Mouse (Mus musculus): Measurements from ENCODE around the gene C1qtnf6. TPM values are rescaled to one million over a fixed set of nuclear protein-coding genes. Genes with fewer than 3 reads are reported as not detected.

C1qtnf6 gene
- polyA plus RNA-seq, 1 experiment from 2014 or later, result 42.0 TPM

DNA sequence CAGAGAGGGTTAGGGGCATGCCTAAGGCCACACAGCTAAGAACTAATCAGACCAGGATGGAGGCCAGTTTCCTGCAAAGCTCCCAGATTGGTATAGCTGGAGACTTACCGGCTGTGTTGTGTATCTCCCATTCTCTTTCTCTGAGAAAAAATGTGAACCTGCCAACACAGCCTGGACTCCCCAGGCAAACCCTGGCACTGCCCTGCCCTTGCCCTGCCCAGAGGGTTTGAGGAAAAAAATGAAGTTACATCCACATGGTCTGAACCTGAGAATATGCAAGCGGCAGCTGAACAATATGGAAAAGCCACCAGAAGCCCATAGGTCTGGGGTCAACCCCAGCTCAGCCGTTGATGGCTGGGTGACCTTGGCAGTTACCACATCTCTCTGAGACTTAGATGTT lies 42.0 kb downstream of the C1qtnf6 start:
- no peak overlapping the region for H3K4me3 ChIP-seq (ENCODE audit: low read depth, low read length)
- H3K27ac ChIP-seq (ENCODE audit: low read length), result no peak overlapping the region

GRCm38 (mm10) chr15:78487066-78487465 lies 44.1 kb downstream of the C1qtnf6 start:
- 73% methylated on average over 4 of the region's 4 CpGs for WGBS
- no peaks in the 10 kb centered on the region for H3K36me3 ChIP-seq (ENCODE audit: control insufficient read depth, insufficient read depth, low read length)
- no peak overlapping the region for H3K4me3 ChIP-seq (ENCODE audit: low read depth, low read length)
- H3K4me1 ChIP-seq (ENCODE audit: control insufficient read depth, insufficient read depth, low read length), result no peaks in the 10 kb centered on the region
- no peak for ATAC-seq (ENCODE audit: insufficient number of reproducible peaks, insufficient read depth, low FRiP score, low read depth)
- no peak overlapping the region for H3K4me2 ChIP-seq (replicated peaks; ENCODE audit: low read depth, low read length)
- no peak overlapping the region for H3K27ac ChIP-seq (ENCODE audit: low read length)
- no peaks in the 10 kb centered on the region for H3K9me3 ChIP-seq (ENCODE audit: control insufficient read depth, low read depth, low read length)
- H3K9ac ChIP-seq (replicated peaks; ENCODE audit: low read depth, low read length), result no peak overlapping the region
- H3K27me3 ChIP-seq (ENCODE audit: control insufficient read depth, insufficient read depth, low read length), result no peaks in the 10 kb centered on the region

More for the DNA sequence above, 42.0 kb downstream of the C1qtnf6 start:
- WGBS, result 84% methylated on average over 3 of the region's 3 CpGs
- H3K4me1 ChIP-seq (ENCODE audit: control insufficient read depth, insufficient read depth, low read length), result no peaks in the 10 kb centered on the region
- no peak for ATAC-seq (ENCODE audit: insufficient number of reproducible peaks, insufficient read depth, low FRiP score, low read depth)
- no peak overlapping the region for H3K4me2 ChIP-seq (replicated peaks; ENCODE audit: low read depth, low read length)
- no peaks in the 10 kb centered on the region for H3K27me3 ChIP-seq (ENCODE audit: control insufficient read depth, insufficient read depth, low read length)
- no peak overlapping the region for H3K9ac ChIP-seq (replicated peaks; ENCODE audit: low read depth, low read length)
- H3K9me3 ChIP-seq (ENCODE audit: control insufficient read depth, low read depth, low read length), result no peaks in the 10 kb centered on the region
- H3K36me3 ChIP-seq (ENCODE audit: control insufficient read depth, insufficient read depth, low read length), result no peaks in the 10 kb centered on the region

- Histone ChIP-seq H3K27me3 (ENCODE audit: control insufficient read depth, insufficient read depth, low read length) (no peaks in the 10 kb centered on the region), H3K4me2 (replicated peaks; ENCODE audit: low read depth, low read length) (no peak overlapping the region), H3K27ac (ENCODE audit: low read length) (no peak overlapping the region), H3K9ac (replicated peaks; ENCODE audit: low read depth, low read length) (no peak overlapping the region), H3K4me3 (ENCODE audit: low read depth, low read length) (no peak overlapping the region), H3K36me3 (ENCODE audit: control insufficient read depth, insufficient read depth, low read length) (no peaks in the 10 kb centered on the region), H3K9me3 (ENCODE audit: control insufficient read depth, low read depth, low read length) (no peaks in the 10 kb centered on the region), H3K4me1 (ENCODE audit: control insufficient read depth, insufficient read depth, low read length) (no peaks in the 10 kb centered on the region)
- WGBS, result 75% methylated on average over 1 of the region's 1 CpGs
- ATAC-seq (ENCODE audit: insufficient number of reproducible peaks, insufficient read depth, low FRiP score, low read depth), result no peak
Measured at GRCm38 (mm10) chr15:78486564-78486963, 44.7 kb downstream of the C1qtnf6 start.

DNA sequence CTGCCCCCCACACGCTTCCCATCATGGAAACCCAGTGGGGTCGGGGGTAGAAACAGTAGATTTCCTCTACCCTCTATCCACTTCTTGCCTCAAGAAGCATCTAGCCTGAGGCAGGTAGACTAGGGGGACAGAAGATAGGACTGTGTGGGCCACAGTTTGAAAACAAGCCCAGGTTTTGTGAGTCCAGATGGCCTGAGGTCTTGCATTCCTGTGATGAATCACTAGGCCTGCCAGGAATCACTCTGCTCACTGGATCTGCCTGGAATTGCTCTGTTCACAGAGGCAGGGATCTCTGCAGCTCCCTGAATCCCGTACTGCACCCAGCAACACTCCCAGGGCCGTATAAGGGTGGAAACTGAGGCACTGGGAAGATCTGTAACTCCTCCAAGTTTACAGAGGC lies 47.9 kb downstream of the C1qtnf6 start:
- ATAC-seq (ENCODE audit: insufficient number of reproducible peaks, insufficient read depth, low FRiP score, low read depth), result no peak
- H3K9me3 ChIP-seq (ENCODE audit: control insufficient read depth, low read depth, low read length), result no peaks in the 10 kb centered on the region
- no peak overlapping the region for H3K4me2 ChIP-seq (replicated peaks; ENCODE audit: low read depth, low read length)

GRCm38 (mm10) chr15:78482518-78482917 lies 48.7 kb downstream of the C1qtnf6 start:
- no peak overlapping the region for H3K4me3 ChIP-seq (ENCODE audit: low read depth, low read length)
- no peak overlapping the region for H3K9ac ChIP-seq (replicated peaks; ENCODE audit: low read depth, low read length)
- no peak overlapping the region for H3K27ac ChIP-seq (ENCODE audit: low read length)
- 66% methylated on average over 3 of the region's 3 CpGs for WGBS
- no peaks in the 10 kb centered on the region for H3K27me3 ChIP-seq (ENCODE audit: control insufficient read depth, insufficient read depth, low read length)
- no peaks in the 10 kb centered on the region for H3K36me3 ChIP-seq (ENCODE audit: control insufficient read depth, insufficient read depth, low read length)
- no peaks in the 10 kb centered on the region for H3K9me3 ChIP-seq (ENCODE audit: control insufficient read depth, low read depth, low read length)
- H3K4me2 ChIP-seq (replicated peaks; ENCODE audit: low read depth, low read length), result no peak overlapping the region
- no peak for ATAC-seq (ENCODE audit: insufficient number of reproducible peaks, insufficient read depth, low FRiP score, low read depth)
- 0 out of 2 replicates have a peak, but pooled peaks cover 2% of the 10 kb centered on the region for H3K4me1 ChIP-seq (ENCODE audit: control insufficient read depth, insufficient read depth, low read length)

More for the DNA sequence above, 47.9 kb downstream of the C1qtnf6 start:
- Histone ChIP-seq H3K27me3 (ENCODE audit: control insufficient read depth, insufficient read depth, low read length) (no peaks in the 10 kb centered on the region), H3K27ac (ENCODE audit: low read length) (no peak overlapping the region), H3K9ac (replicated peaks; ENCODE audit: low read depth, low read length) (no peak overlapping the region), H3K4me1 (ENCODE audit: control insufficient read depth, insufficient read depth, low read length) (0 out of 2 replicates have a peak, but pooled peaks cover 2% of the 10 kb centered on the region), H3K36me3 (ENCODE audit: control insufficient read depth, insufficient read depth, low read length) (no peaks in the 10 kb centered on the region), H3K4me3 (ENCODE audit: low read depth, low read length) (no peak overlapping the region)
- 72% methylated on average over 4 of the region's 4 CpGs for WGBS

DNA sequence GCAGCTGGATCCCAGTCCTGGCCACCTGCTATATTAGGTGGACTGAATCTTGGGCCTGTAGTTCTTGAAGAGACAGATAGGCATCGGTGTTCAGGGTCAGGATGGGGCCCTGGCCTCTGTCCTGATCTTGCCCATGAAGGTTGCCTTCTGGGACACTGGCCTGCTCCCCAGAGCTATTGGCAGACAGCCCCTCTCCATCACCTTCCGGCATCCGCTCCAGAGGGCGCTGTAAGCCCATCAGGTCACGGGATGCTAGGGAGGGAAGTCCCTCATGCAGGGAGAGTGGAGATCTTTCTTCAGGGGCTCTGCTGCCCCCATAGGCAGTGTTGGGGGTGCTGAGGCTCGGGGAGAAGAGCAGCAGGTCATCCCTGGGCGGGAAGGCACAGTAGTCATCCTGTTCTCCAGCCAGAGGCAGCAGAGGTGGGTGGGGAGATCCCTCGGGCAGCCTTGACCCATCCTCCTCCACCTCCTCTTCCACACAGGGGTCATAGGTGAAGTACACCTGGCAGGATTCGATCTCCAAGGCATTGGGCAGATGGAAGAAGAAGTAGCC lies 49.7 kb downstream of the C1qtnf6 start:
- Histone ChIP-seq H3K4me1 (ENCODE audit: control insufficient read depth, insufficient read depth, low read length) (0 out of 2 replicates have a peak, but pooled peaks cover 2% of the 10 kb centered on the region), H3K36me3 (ENCODE audit: control insufficient read depth, insufficient read depth, low read length) (no peaks in the 10 kb centered on the region), H3K27ac (ENCODE audit: low read length) (no peak overlapping the region), H3K4me3 (ENCODE audit: low read depth, low read length) (no peak overlapping the region), H3K9me3 (ENCODE audit: control insufficient read depth, low read depth, low read length) (no peaks in the 10 kb centered on the region), H3K4me2 (replicated peaks; ENCODE audit: low read depth, low read length) (no peak overlapping the region), H3K9ac (replicated peaks; ENCODE audit: low read depth, low read length) (no peak overlapping the region), H3K27me3 (ENCODE audit: control insufficient read depth, insufficient read depth, low read length) (no peaks in the 10 kb centered on the region)
- 53% methylated on average over 9 of the region's 9 CpGs for WGBS
- no peak for ATAC-seq (ENCODE audit: insufficient number of reproducible peaks, insufficient read depth, low FRiP score, low read depth)

- ATAC-seq (ENCODE audit: insufficient number of reproducible peaks, insufficient read depth, low FRiP score, low read depth), result no peak
- no peak overlapping the region for H3K9ac ChIP-seq (replicated peaks; ENCODE audit: low read depth, low read length)
- 0 out of 2 replicates have a peak, but pooled peaks cover 2% of the 10 kb centered on the region for H3K4me1 ChIP-seq (ENCODE audit: control insufficient read depth, insufficient read depth, low read length)
- 25% methylated on average over 2 of the region's 2 CpGs for WGBS
- no peak overlapping the region for H3K4me2 ChIP-seq (replicated peaks; ENCODE audit: low read depth, low read length)
- H3K9me3 ChIP-seq (ENCODE audit: control insufficient read depth, low read depth, low read length), result no peaks in the 10 kb centered on the region
- no peak overlapping the region for H3K4me3 ChIP-seq (ENCODE audit: low read depth, low read length)
- H3K36me3 ChIP-seq (ENCODE audit: control insufficient read depth, insufficient read depth, low read length), result no peaks in the 10 kb centered on the region
- H3K27me3 ChIP-seq (ENCODE audit: control insufficient read depth, insufficient read depth, low read length), result no peaks in the 10 kb centered on the region
- H3K27ac ChIP-seq (ENCODE audit: low read length), result no peak overlapping the region
Measured at GRCm38 (mm10) chr15:78480991-78481390, 50.2 kb downstream of the C1qtnf6 start.

- WGBS, result 70% methylated on average over 7 of the region's 7 CpGs
- H3K27ac ChIP-seq (ENCODE audit: low read length), result no peak overlapping the region
- 0 out of 2 replicates have a peak, but pooled peaks cover 2% of the 10 kb centered on the region for H3K4me1 ChIP-seq (ENCODE audit: control insufficient read depth, insufficient read depth, low read length)
- H3K36me3 ChIP-seq (ENCODE audit: control insufficient read depth, insufficient read depth, low read length), result no peaks in the 10 kb centered on the region
- no peak overlapping the region for H3K4me3 ChIP-seq (ENCODE audit: low read depth, low read length)
- H3K27me3 ChIP-seq (ENCODE audit: control insufficient read depth, insufficient read depth, low read length), result no peaks in the 10 kb centered on the region
- no peaks in the 10 kb centered on the region for H3K9me3 ChIP-seq (ENCODE audit: control insufficient read depth, low read depth, low read length)
- no peak overlapping the region for H3K4me2 ChIP-seq (replicated peaks; ENCODE audit: low read depth, low read length)
- H3K9ac ChIP-seq (replicated peaks; ENCODE audit: low read depth, low read length), result no peak overlapping the region
- ATAC-seq (ENCODE audit: insufficient number of reproducible peaks, insufficient read depth, low FRiP score, low read depth), result no peak
Measured at GRCm38 (mm10) chr15:78480111-78480510, 51.1 kb downstream of the C1qtnf6 start.

- 80% methylated on average over 5 of the region's 5 CpGs for WGBS
- Histone ChIP-seq H3K36me3 (ENCODE audit: control insufficient read depth, insufficient read depth, low read length) (no peaks in the 10 kb centered on the region), H3K27me3 (ENCODE audit: control insufficient read depth, insufficient read depth, low read length) (no peaks in the 10 kb centered on the region), H3K4me1 (ENCODE audit: control insufficient read depth, insufficient read depth, low read length) (0 out of 2 replicates have a peak, but pooled peaks cover 2% of the 10 kb centered on the region), H3K9me3 (ENCODE audit: control insufficient read depth, low read depth, low read length) (no peaks in the 10 kb centered on the region), H3K27ac (ENCODE audit: low read length) (no peak overlapping the region), H3K4me3 (ENCODE audit: low read depth, low read length) (no peak overlapping the region), H3K9ac (replicated peaks; ENCODE audit: low read depth, low read length) (no peak overlapping the region), H3K4me2 (replicated peaks; ENCODE audit: low read depth, low read length) (no peak overlapping the region)
- no peak for ATAC-seq (ENCODE audit: insufficient number of reproducible peaks, insufficient read depth, low FRiP score, low read depth)
Measured at GRCm38 (mm10) chr15:78479470-78479869, 51.7 kb downstream of the C1qtnf6 start.

Data from stomach, embryonic 14.5 days (tissue).